ENCODE assay signal across 8 mouse cellular contexts in the genomic region with DNA sequence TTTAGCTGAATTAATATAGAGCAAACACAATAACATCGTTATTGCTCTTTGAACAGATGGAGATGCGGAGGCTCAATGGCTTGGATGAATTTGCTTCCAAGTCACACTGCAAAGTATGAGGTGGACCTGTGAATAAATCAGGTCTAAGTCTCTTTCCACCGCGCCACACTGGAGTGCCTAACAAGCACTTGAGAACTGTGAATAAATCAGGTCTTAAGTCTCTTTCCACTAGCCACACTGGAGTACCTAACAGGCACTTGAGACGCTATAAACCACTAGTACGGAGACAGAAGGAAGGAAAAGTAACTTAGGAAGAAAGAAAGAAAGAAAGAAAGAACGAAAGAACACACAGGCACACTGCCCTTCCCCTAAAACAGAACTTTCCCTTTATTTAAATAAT. TPM values are rescaled to one million over a fixed set of nuclear protein-coding genes. Genes with fewer than 3 reads are reported as not detected.
A peak's percentile ranks its signal among the peaks of the same experiment; 100 is the strongest.
DNase-seq lines count a peak whose midpoint lies in the region; ATAC-seq and TF ChIP-seq lines count a peak whose summit lies in the region.

No protein-coding gene starts in this region.

- H3K36me3 ChIP-seq in hindbrain, embryonic 15.5 days: no peaks in the 10 kb centered on the region

- DNase-seq in embryo, embryonic 10 days (ENCODE audit: low spot score): peak; percentile 36
- no peak for DNase-seq in embryo, embryonic 9.5 days (ENCODE audit: extremely low spot score)
- peak; percentile 59 for DNase-seq in lung, postnatal 25 days (ENCODE audit: low spot score)
- DNase-seq in adrenal gland, postnatal 36 days: no peak
- DNase-seq in layer of hippocampus, adult 9-11 months: no peak
- no peak for DNase-seq in gastrocnemius, adult 8-10 months (ENCODE audit: low spot score in 2 of 2)

- TF ChIP-seq POLR2A in bone marrow, adult 2 months (IDR thresholded peaks at IDR 0.05; ENCODE audit: borderline replicate concordance, control insufficient read depth, low read depth, low read length): no peak

- H3K4me3 ChIP-seq in bone marrow, adult 2 months (replicated peaks; ENCODE audit: control insufficient read depth, low read depth, low read length): peak overlapping the region; percentile 95
- peak overlapping the region; percentile 97 for H3K4me3 ChIP-seq in hindbrain, embryonic 15.5 days

- H3K4me1 ChIP-seq in bone marrow, adult 2 months (ENCODE audit: control insufficient read depth, insufficient read depth, low read length): peaks cover 4% of the 10 kb centered on the region; the same call in 1 of the 2 replicates
- H3K4me1 ChIP-seq in hindbrain, embryonic 15.5 days (replicated peaks): peaks cover 18% of the 10 kb centered on the region

- no peaks in the 10 kb centered on the region for H3K9me3 ChIP-seq in hindbrain, embryonic 15.5 days

- ATAC-seq in hindbrain, embryonic 15.5 days (ENCODE audit: low FRiP score, low read depth): no peak

- WGBS in bone marrow, adult 2 months: 11% methylated on average over 7 of the region's 7 CpGs
- 18% methylated on average over 7 of the region's 7 CpGs for WGBS in hindbrain, embryonic 15.5 days

- H3K9ac ChIP-seq in hindbrain, embryonic 15.5 days: peak overlapping the region; percentile 97

- H3K27me3 ChIP-seq in hindbrain, embryonic 15.5 days: no peaks in the 10 kb centered on the region

- H3K27ac ChIP-seq in bone marrow, adult 2 months (ENCODE audit: control insufficient read depth, insufficient read depth, low read depth, low read length, poor library complexity): peak overlapping the region; percentile 6; the same call in 1 of the 2 replicates
- H3K27ac ChIP-seq in hindbrain, embryonic 15.5 days (replicated peaks): no peak overlapping the region

- TF ChIP-seq CTCF in bone marrow, adult 2 months (IDR thresholded peaks at IDR 0.05; ENCODE audit: control insufficient read depth, insufficient read depth, low read length): no peak

- H3K4me2 ChIP-seq in hindbrain, embryonic 15.5 days: peak overlapping the region; percentile 73

RNA-seq across cellular contexts. Expression of a gene that starts 1.3 kb away (rescaled TPM):
- polyA plus RNA-seq in bone marrow, adult 2 months (2011; ENCODE audit: insufficient read depth, insufficient read length, low replicate concordance, missing spikeins): 110 and 125 TPM in 2 replicates
- 66.3 and 68.4 TPM in 2 replicates for polyA plus RNA-seq in hindbrain, embryonic 15.5 days (2015; fragmentation: Nextera tagmentation; extraction: Ambion mirVana)
- 10 to 100 TPM; 88.5 to 93.7 TPM for total RNA-seq in adrenal gland, postnatal 36 days (2021)
- 100 to 1,000 TPM; 153 to 195 (median 169) TPM for total RNA-seq in gastrocnemius, adult 8-10 months (2022)

Comparison
In these comparisons a context has a peak if more than half of its experiments do, and no peak if none do; other contexts are left out.
1. DNase-seq: peak in embryo, embryonic 10 days (single experiment) and lung, postnatal 25 days (single experiment); none in embryo, embryonic 9.5 days (single experiment), adrenal gland, postnatal 36 days (0 of 2), layer of hippocampus, adult 9-11 months (single experiment) and gastrocnemius, adult 8-10 months (0 of 2).